Mouse (Mus musculus) A20 (cell line): ENCODE measurements around the gene Mrps23.

Experiments used
- DNase-seq: peaks from one replicate; pipeline ENCODE4 v3.0.0-alpha.2; 2011; ENCODE audit warnings: low read depth, low spot score

Mrps23 gene

DNA sequence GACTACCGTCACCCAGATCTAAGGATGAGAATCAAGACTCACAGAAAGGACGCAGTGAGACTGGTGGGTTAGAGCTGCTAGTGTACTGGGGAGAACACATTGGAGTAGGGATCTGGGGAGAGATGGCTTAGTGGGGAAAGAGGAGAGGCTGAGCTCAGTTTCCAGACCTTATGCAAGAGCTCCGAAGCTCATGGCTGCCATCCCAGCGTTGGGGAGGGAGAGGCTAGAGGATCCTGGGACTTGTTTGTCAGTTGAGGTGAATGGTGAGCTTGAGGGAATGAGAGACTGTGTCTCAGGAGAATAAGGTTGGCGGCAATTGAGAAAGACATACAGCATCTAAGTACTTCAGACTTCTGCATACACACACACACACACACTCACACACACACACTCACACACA is 44.4 kb downstream of the Mrps23 start:
- DNase-seq = no peak

DNA sequence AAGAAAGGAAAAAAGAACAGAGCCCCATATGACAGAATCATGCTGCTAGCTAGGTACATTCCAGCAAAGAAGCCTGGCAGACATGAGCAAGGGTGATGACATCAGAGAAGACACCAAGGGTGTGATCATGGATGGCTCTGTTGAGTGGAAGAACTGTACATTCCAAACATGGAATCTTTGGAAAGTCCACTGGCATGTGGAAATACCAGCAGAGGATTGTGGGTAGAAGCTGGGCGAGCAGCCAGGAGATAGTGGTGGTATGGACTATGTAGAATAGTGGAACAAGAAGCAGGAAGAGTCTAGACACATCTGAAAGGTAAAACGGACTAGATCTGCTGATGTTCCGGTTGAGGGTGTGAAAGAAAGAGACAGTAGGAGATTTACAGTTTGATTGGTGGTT is 46.4 kb downstream of the Mrps23 start:
- DNase-seq = no peak

DNA sequence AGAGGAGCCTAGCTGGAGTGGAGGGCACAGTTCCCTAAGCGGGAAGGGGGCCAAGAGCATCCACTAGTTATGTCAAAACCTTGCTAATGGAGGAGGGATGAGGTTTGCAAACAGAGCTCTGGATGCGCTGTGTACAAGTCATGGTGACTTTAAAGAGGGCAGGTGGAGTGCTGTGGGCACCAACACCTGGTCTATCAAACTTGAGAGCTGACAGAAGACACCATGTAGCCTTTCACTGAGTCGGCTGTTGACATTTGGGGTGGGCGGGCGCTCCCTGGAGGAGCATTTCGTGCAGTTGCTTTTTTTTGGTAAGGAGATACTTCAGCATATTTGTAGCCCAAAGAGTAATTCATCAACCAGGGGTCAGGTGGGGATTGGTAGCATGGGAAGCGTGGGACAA is 47.1 kb downstream of the Mrps23 start:
- no peak for DNase-seq

DNA sequence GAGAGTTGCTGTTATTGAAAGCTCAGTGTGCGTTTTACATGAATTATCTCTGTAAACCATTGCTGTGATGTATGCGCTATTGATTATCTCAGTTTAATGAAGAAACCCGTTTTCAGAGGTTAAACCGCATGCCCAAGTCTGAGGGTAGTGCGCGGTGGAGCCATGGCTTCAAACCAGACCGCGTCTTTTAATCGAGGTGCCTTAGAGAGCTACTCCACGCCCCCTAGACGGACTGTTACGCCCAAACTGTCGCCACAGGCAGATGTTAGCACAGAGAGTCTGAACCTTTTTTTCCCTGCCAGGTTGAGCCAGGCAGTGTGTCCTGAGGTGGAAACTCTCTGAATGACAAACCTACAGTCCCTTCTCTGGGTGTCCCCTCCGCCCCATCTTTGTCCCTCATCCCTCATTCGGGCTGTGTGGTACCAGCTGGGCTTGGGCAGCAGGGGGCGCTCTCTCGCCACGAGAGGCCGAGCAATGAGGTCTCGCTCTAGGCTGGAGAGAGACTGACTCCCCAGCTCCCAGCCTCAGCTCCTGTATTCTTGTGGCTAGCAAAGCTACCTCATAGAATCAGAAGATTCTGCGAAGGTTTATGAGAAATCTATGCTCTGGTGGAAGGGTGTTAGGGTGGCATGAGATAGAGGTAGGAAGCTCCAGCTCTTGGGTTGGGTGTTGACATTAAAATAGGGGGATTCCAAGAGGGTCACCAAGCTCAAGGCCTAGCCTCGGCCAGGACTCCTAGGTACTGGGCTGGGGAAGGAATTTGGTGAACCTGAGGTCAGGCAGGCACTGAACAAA is 48.0 kb downstream of the Mrps23 start:
- DNase-seq = peak; percentile 61

DNA sequence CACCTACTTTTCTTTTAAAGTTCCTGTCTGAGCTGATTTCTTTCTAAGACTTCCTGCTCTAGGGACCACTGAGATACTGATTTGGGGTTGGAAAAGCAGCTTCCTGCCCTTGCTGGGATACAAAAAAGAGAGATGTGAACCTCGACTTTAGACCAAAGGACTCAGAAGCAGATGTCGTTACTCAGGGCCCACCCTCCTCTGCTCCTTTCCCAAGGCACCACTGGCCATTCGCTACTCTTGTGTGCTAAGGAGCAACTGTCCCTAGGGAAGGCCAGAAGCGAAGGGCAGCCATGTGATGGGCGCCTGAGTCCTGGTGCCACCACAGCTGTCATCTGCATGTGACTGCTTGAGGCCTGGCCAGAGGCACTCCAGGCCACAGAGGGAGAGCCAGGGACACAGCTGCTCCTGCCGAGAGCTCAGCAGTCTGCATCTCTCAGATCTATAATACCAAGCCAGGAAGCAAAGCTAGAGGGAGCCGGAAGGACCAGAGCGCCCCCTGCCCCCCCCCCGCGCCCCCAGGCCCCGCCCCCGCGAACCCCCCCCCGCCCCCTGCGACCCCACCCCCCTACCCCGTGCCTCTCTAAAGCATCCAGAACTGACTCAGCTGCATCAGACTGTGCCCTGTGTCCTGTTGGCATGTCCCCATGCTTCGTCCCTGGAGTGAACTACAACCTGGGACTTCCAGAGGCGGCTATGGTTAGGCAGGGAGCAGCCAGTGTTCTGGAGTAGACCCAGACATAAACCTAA is 48.8 kb downstream of the Mrps23 start:
- DNase-seq = no peak

DNA sequence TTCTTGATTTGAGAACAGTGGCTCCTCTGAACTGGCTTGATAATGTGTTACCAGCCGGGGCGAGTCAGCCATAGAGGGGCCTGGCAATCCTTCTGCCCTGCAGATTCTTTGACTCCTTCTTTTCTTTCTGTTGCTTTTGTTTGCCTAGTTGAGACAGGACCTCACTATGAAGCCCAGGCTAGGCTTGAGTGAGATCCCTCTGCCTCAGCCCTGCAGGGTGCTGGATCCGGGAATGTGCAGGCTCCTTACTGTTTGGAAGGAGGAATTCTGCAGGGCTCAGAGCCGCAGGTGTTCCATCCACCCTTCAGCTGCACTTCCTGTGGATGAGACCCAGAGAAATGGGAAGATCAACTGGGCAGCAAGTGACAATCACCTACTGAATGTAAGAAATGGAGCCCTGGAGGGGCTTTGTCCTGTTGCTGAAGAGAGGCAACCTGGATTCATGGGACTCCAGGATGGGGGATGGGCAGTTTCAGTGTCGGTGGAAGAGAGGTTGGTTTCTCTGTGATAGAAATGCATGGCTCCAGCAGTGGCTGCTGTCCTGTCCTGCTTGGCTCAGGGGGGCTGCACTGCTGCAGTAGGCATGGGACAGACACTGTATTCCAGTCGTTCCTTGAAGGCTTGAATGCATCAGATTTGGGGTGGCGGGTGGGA is 49.5 kb downstream of the Mrps23 start:
- no peak for DNase-seq

DNA sequence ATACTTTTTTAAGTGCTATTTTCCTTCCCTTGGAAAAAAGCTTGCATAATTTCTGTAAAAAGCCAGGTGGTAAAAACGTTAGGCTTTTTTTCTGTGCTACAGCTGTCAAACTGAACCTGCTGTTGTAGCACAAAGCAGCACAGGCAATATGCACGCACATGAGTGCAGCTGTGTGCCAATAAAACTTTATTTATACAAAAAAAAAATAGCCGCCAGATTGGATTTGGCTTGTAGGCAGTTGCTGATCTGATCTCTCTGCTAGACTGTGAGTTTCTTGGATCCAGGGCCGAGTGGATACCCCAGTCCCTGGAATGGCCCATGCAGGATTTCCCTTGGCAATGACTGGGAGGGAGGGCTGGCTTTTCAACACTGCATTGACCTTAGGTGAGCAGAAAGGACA is 53.5 kb downstream of the Mrps23 start:
- DNase-seq = no peak

DNA sequence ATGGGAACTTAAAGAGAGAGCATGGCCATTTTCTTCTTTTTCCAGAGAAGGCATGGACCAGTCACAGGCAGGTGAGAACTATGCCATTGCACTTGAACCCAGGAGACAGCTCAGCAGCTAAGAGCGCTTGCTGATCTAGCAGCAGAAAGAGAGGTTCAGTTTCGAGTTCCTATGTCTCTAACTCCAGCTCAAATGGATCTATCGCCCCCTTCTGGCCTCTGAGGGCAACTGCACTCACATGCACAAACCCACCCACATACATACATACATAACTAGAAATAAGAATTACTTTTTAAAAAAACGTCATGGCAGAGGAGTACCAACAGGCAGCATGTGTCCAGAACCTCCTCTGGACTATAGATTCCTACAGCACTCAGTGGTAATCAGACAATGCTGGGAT is 54.0 kb downstream of the Mrps23 start:
- peak; percentile 51 for DNase-seq

DNA sequence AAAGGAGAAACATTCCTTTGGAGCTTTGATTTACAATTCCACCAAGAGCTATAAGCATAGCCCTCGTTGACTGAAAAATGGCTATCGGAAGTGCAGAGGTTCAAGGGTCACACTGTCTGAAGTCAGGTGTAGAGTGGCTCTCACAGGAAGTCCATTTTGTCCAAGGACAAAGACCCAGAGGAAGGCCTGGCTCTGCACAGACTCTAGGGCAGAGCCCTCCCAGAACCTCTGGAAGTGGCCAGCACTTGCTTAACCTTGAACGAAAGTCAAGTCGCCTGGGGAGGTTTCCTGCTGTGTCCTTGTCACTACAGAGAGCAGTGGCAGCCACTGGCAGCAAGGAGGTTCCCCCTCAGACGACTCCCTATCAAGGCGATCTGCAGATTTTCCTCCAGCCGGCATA is 56.3 kb downstream of the Mrps23 start:
- DNase-seq = no peak
